Mouse (Mus musculus) kidney, adult 18-20 months (tissue): Measurements from ENCODE around the gene Sirpa.
A peak's percentile ranks its signal among the peaks of the same experiment; 100 is the strongest.

Experiments used
- DNase-seq: peaks from one replicate; pipeline ENCODE4 v3.0.0; 2021

The Sirpa gene

DNA sequence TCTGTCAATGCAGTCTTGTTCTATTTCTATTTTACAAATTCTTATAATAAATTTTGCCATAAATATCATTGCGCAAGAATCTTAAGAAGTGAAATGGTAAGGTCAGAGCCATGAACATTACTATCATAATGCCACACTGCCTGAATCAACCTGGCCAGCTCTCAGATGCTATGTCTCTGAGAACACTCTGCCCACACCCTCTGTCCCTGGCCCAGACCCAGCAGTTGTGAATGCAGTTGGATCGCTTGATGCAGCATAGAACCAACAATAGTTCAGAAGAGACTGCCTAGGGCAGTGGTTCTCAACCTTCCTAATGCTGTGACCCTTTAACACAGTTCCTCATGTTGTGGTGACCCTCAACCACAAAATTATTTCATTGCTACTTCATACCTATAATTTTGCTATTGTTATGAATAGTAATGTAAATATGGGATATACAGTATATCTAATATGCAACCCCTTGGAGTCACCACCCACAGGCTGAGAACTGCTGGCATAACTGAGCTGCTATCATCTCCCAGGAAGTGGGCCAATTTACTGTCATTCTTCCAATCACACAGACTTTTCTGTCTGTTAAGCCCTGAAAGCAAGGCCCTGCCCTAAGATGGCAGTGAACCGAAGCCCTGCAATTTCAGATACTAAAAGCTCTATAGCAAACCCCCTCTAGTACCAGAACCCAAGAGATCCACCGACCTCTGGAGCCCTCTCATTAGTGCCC, 61.8 kb downstream of the Sirpa start:
- no peak for DNase-seq

GRCm38 (mm10) chr2:129655033-129655432, 62.4 kb downstream of the Sirpa start:
- no peak for DNase-seq

GRCm38 (mm10) chr2:129658796-129659195, 66.2 kb downstream of the Sirpa start:
- no peak for DNase-seq

GRCm38 (mm10) chr2:129660020-129660419, 67.4 kb downstream of the Sirpa start:
- DNase-seq: peak; percentile 39

DNA sequence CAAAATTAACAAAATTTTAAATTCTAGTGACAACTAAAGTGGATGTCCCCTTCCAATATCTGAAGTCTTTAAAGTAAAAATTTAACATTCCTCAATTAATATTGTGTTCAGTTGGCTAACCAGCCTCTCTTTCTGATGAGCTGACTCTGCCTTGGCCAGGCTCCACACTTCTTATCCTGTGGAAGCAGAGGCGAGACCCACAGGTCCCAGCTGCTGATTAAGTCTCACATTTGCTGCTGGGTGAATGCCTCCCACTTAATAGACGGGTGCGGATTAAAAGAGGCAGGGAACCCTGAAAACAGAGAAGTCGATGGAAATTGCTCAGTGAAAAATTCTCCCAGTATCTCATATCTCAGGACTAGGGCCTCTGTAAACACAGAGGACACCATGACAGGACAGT, 69.8 kb downstream of the Sirpa start:
- no peak for DNase-seq

DNA sequence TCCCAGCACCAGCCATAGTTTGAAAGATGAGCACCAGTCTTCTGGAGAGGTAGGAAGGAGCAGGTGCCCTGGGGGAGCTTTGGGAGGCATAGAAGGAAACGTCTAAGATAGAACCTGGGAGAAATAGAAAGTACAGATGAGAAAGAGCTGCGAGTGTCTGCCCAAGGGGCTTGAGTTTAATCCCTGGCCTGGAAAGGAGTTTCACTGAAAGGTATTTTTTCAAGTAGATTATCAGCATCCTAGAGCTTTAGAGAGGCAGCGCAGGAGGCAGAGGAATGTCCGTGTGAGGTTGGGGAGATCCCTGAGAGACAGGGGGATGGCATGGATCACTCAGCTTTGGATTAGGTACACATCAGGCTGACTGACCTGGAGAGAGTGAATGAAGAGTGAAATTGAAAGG, 79.3 kb downstream of the Sirpa start:
- DNase-seq: no peak

DNA sequence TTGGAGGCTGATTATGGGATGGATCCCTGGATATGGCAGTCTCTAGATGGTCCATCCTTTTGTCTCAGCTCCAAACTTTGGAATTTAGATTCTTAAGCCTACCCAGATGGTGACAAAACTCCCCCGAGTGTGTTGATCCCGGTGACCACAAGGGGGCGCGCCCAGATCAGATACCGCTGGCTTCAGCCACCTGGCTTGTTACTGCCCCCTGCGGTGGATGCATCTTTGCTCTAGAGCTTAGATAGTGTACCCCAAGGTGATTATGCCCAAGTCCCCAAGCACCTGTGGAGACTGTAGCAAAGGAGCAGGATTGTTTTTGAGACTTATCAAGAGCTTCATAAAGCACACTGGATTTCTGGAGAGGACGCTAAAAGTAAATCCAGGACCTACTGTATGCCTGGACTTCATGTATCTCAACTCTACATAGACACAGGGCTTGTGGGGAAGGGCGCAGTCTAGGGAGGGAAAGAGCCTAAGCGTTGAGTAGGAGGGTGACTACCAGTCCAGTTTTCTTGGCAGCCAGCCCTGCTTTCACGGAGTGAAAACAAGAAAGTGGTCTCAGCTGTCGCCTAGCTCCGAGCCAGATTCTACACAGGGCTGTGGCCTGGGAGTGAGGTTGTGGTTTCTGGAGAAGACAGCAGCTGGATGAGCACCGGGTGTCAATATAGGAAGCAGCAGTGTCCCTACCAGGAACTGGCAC, 82.5 kb downstream of the Sirpa start:
- peak; percentile 78 for DNase-seq

DNA sequence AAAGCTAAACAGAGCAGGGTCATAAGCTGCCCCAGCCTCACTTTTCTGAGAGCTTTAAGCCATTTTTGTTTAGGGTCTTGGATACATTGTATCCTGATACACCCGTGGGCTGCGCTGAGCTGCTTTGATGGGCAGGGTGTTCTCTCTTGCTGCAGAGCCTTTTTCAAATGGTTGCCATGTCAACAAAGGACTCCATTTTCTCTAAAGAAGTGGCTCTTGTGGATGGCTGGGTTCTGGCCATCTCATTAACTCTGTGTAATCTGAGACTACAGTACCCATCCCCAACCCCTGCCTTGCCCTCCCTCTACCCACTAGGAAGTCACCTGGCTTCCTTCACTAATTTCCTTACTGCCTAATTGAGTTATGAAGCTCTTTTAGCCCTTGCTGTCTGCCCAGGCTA, 85.0 kb downstream of the Sirpa start:
- no peak for DNase-seq

DNA sequence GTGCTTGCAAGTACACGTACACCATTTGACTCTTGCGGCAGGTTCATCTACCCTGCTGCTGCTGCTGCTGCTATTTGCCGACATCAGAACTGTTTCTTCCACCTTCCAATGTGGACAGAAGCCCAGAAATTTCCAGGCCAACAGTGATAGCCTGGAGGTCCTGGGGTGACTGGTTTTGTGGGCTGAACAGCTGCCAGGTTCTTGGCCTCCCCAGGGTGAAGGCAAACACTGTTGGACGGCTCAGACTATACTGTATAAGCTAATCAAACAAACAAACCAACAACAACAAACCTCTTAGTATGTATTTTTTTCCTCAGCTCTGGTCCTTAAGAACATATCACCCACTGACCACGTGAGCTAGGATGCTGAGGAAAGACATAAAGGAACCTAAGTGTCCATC, 86.4 kb downstream of the Sirpa start:
- DNase-seq: no peak

DNA sequence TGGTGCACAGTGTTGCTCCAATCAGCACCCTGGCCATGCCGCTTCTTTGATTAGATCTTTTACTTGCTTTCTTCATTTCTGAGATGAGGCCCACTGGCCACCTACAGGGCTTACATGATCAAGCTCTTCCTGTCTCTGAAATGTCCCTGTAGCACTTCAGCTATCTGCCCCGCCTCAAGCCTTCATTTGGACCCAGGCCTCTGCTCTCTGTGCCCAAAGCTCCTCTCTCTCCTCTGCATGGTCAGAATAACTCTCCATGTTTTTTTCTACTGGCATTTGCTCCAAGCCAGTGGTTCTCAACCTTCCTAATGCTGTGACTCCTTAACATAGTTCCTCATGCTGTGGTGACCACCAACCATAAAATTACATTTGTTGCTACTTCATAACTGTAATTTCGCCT, 87.6 kb downstream of the Sirpa start:
- no peak for DNase-seq
